Mouse (Mus musculus) CH12.LX (cell line): ENCODE measurements around the gene Tbx15. TPM values are rescaled to one million over a fixed set of nuclear protein-coding genes. Genes with fewer than 3 reads are reported as not detected.

Experiments
- DNase-seq: peaks from one replicate; pipeline ENCODE4 v3.0.0-alpha.2; 2013; ENCODE audit errors: extremely low read depth
- H3K27ac ChIP-seq: 2 replicates; pipeline ENCODE4 v1.5.1; 2012; ENCODE audit warnings: low read depth, mild to moderate bottlenecking, control low read depth, moderate library complexity; ENCODE audit not compliant: insufficient read depth
- H3K27me3 ChIP-seq: replicated peaks from 2 replicates; pipeline ENCODE3; 2012; ENCODE audit warnings: inconsistent platforms
- H3K36me3 ChIP-seq, 2 experiments: replicated peaks in 1 of 2; 2 replicates each; pipeline versions ENCODE3 to v1.6.1; 2012; ENCODE audit warnings: inconsistent platforms in 1 of 2, low read length in 1 of 2, mild to moderate bottlenecking in 1 of 2, mixed read lengths in 1 of 2, moderate library complexity in 1 of 2; ENCODE audit not compliant: control insufficient read depth in 1 of 2, insufficient read depth in 1 of 2
- H3K4me1 ChIP-seq, 2 experiments: 2 replicates each; pipeline ENCODE4 v1.6.1; 2012; ENCODE audit warnings: inconsistent platforms in 1 of 2, moderate library complexity in 1 of 2; ENCODE audit not compliant: insufficient read depth in 2 of 2, control insufficient read depth in 1 of 2
- H3K4me2 ChIP-seq: 2 replicates; pipeline ENCODE4 v1.6.1; 2012; ENCODE audit warnings: low read depth, mild to moderate bottlenecking, control low read depth; ENCODE audit not compliant: poor library complexity, insufficient read depth, severe bottlenecking
- H3K4me3 ChIP-seq, 3 experiments: fragments of 150-350 bp in 1 of 3; sonication (generic) in 1 of 3; replicated peaks in 1 of 3; 2 replicates each; pipeline versions ENCODE3 to v1.5.1; 2011 to 2012; ENCODE audit warnings: low read depth in 2 of 3, low read length in 2 of 3, mild to moderate bottlenecking in 2 of 3, moderate library complexity in 2 of 3, control low read depth in 1 of 3, improper control_type of control experiment in 1 of 3, inconsistent platforms in 1 of 3, mixed read lengths in 1 of 3; ENCODE audit not compliant: poor library complexity in 1 of 3
- H3K79me2 ChIP-seq: replicated peaks from 2 replicates; pipeline ENCODE4 v1.6.1; 2012; ENCODE audit warnings: mild to moderate bottlenecking, moderate library complexity; ENCODE audit not compliant: control insufficient read depth, poor library complexity, insufficient read depth, severe bottlenecking; ENCODE audit errors: extremely low read depth
- H3K9ac ChIP-seq: 2 replicates; pipeline ENCODE4 v1.6.1; 2012; ENCODE audit warnings: low read depth, mild to moderate bottlenecking, control low read depth, moderate library complexity; ENCODE audit not compliant: insufficient read depth
- H3K9me3 ChIP-seq: replicated peaks from 2 replicates; pipeline ENCODE3; 2012; ENCODE audit warnings: low read length, inconsistent platforms, mixed read lengths
- BHLHE40 ChIP-seq: IDR thresholded peaks from 2 replicates; pipeline ENCODE4 v1.6.1; 2011; ENCODE audit warnings: mild to moderate bottlenecking, low read depth, low read length, improper control_type of control experiment
- CHD1 ChIP-seq: IDR thresholded peaks from 2 replicates; pipeline ENCODE4 v1.6.1; 2012; ENCODE audit warnings: low read depth, low read length, improper control_type of control experiment, inconsistent platforms
- CTCF ChIP-seq, 2 experiments: IDR thresholded peaks in 1 of 2; conservative IDR thresholded peaks in 1 of 2; 2 replicates each; pipeline ENCODE4 v1.5.1; 2011 to 2012; ENCODE audit warnings: low read depth in 2 of 2, low read length in 2 of 2, improper control_type of control experiment in 1 of 2, inconsistent platforms in 1 of 2, mild to moderate bottlenecking in 1 of 2, moderate library complexity in 1 of 2
- ELF1 ChIP-seq: IDR thresholded peaks from 2 replicates; pipeline ENCODE4 v1.6.1; 2014; ENCODE audit warnings: low read depth, mild to moderate bottlenecking, inconsistent platforms, low read length, improper control_type of control experiment
- EP300 ChIP-seq: IDR thresholded peaks from 2 replicates; pipeline ENCODE4 v1.6.1; 2011; ENCODE audit warnings: low read length, improper control_type of control experiment
- HCFC1 ChIP-seq: IDR thresholded peaks from 2 replicates; pipeline ENCODE4 v1.6.1; 2012; ENCODE audit warnings: low read depth, mild to moderate bottlenecking, inconsistent platforms, low read length, improper control_type of control experiment
- IRF4 ChIP-seq: IDR thresholded peaks from 2 replicates; pipeline ENCODE4 v1.6.1; 2014; ENCODE audit warnings: low read depth, mild to moderate bottlenecking, inconsistent platforms, low read length, improper control_type of control experiment
- KAT2A ChIP-seq: IDR thresholded peaks from 2 replicates; pipeline ENCODE4 v1.6.1; 2012; ENCODE audit warnings: low read length, improper control_type of control experiment, inconsistent platforms; ENCODE audit not compliant: insufficient replicate concordance
- MAFK ChIP-seq: IDR thresholded peaks from 2 replicates; pipeline ENCODE4 v1.6.1; 2011; ENCODE audit warnings: low read length, improper control_type of control experiment; ENCODE audit not compliant: insufficient replicate concordance
- MAX ChIP-seq: IDR thresholded peaks from 2 replicates; pipeline ENCODE4 v1.6.1; 2011; ENCODE audit warnings: low read length, improper control_type of control experiment
- MEF2A ChIP-seq: IDR thresholded peaks from 2 replicates; pipeline ENCODE4 v1.6.1; 2014; ENCODE audit warnings: low read depth, mild to moderate bottlenecking, inconsistent platforms, low read length, improper control_type of control experiment, borderline replicate concordance
- MYC ChIP-seq: IDR thresholded peaks from 2 replicates; pipeline ENCODE4 v1.6.1; 2011; ENCODE audit warnings: low read depth, mild to moderate bottlenecking, improper control_type of control experiment, low read length
- NRF1 ChIP-seq: IDR thresholded peaks from 2 replicates; pipeline ENCODE4 v1.6.1; 2014; ENCODE audit warnings: low read depth, mild to moderate bottlenecking, inconsistent platforms, low read length, improper control_type of control experiment, moderate library complexity
- POLR2AphosphoS2 ChIP-seq: IDR thresholded peaks from 2 replicates; pipeline ENCODE4 v1.6.1; 2011; ENCODE audit warnings: low read depth, low read length, improper control_type of control experiment
- UBTF ChIP-seq: IDR thresholded peaks from 2 replicates; pipeline ENCODE4 v1.6.1; 2012; ENCODE audit warnings: low read depth, mild to moderate bottlenecking, inconsistent platforms, low read length, improper control_type of control experiment, moderate library complexity
- ZMIZ1 ChIP-seq: IDR thresholded peaks from 2 replicates; pipeline ENCODE4 v1.6.1; 2012; ENCODE audit warnings: low read depth, mild to moderate bottlenecking, inconsistent platforms, low read length, improper control_type of control experiment
- ZNF384 ChIP-seq: IDR thresholded peaks from 2 replicates; pipeline ENCODE4 v1.6.1; 2012; ENCODE audit warnings: low read depth, low read length, improper control_type of control experiment, inconsistent platforms
- dilution Hi-C: fragments of 300-500 bp; cut with MboI; formaldehyde crosslinking; loops from 2 replicates; pipeline ENCODE4 v1.14.3; 2020; ENCODE audit warnings: low sequenced_read_pairs; ENCODE audit not compliant: extremely low pct_unique_long_range_greater_than_20kb, extremely low pct_ligation_motif_present
- in situ Hi-C: fragments of 300-500 bp; cut with MboI; formaldehyde crosslinking; loops from 3 replicates; pipeline ENCODE4 v1.14.3; 2019; ENCODE audit warnings: low sequenced_read_pairs, low pct_ligation_motif_present, low pct_unique_long_range_greater_than_20kb, mixed read lengths
- polyA plus RNA-seq: library from polyadenylated mRNA; unstranded; fragments of >175 nt; gene quantifications from 2 replicates; pipeline ENCODE4 v1.2.1, GENCODE M21; 2012; ENCODE audit warnings: low read depth; ENCODE audit not compliant: insufficient read length
- total RNA-seq, 2 experiments: library from RNA; depleted of rRNA; stranded (reverse); fragments of 300-350 nt in 1 of 2; fragments of >200 nt in 1 of 2; gene quantifications; 2 replicates each; pipeline ENCODE4 v1.2.3; 2012 to 2014

Tbx15 gene
- total and polyA plus RNA-seq, 3 experiments = 1.4 to 2.1 (median 1.8) TPM

GRCm38 (mm10) chr3:99379616-99380250 lies 139.6 kb downstream of the Tbx15 start:
- H3K9me3 ChIP-seq = no peaks in the 10 kb centered on the region
- no peak overlapping the region for H3K9ac ChIP-seq
- H3K4me2 ChIP-seq = no peak overlapping the region
- H3K36me3 ChIP-seq = no peaks in the 10 kb centered on the region
- TF ChIP-seq MAFK (no peak), IRF4 (no peak), NRF1 (no peak), ZMIZ1 (no peak), HCFC1 (no peak), CTCF (conservative IDR thresholded peaks at IDR 0.05 in 1 of 2, IDR thresholded peaks at IDR 0.05 in 1 of 2; ENCODE audit: low read depth in 2 of 2, low read length in 2 of 2) (no peak), BHLHE40 (no peak)
- TF ChIP-seq, all 38 proteins: peak for 0
- H3K27ac ChIP-seq = no peak overlapping the region
- dilution Hi-C loops = no loop called here
- no peaks in the 10 kb centered on the region for H3K79me2 ChIP-seq
- H3K27me3 ChIP-seq = no peaks in the 10 kb centered on the region
- H3K4me1 ChIP-seq = no peaks in the 10 kb centered on the region
- no peak overlapping the region for H3K4me3 ChIP-seq
- no peak for DNase-seq
- in situ Hi-C loops = no loop called here

GRCm38 (mm10) chr3:99387127-99387526 lies 146.9 kb downstream of the Tbx15 start:
- Histone ChIP-seq H3K9me3 (no peaks in the 10 kb centered on the region), H3K4me3 (no peak overlapping the region), H3K4me1 (no peaks in the 10 kb centered on the region), H3K36me3 (no peaks in the 10 kb centered on the region), H3K4me2 (no peak overlapping the region), H3K9ac (no peak overlapping the region), H3K27me3 (no peaks in the 10 kb centered on the region), H3K79me2 (no peaks in the 10 kb centered on the region), H3K27ac (no peak overlapping the region)
- TF ChIP-seq ELF1 (no peak), MAX (no peak), UBTF (no peak), EP300 (no peak), KAT2A (no peak), MYC (no peak), CHD1 (no peak), POLR2AphosphoS2 (no peak), MEF2A (no peak), IRF4 (no peak), ZNF384 (no peak)
- in situ Hi-C loops = no loop called here
- dilution Hi-C loops = no loop called here
- no peak for DNase-seq

Other genes with a start within 250 kb of the Tbx15 start
- gene Wars2, start 99.3 kb upstream of the Tbx15 start, total RNA-seq (2012; rRNA removed) = 7.2 and 8.6 TPM in 2 replicates
- gene Wars2, start 99.3 kb upstream of the Tbx15 start, total RNA-seq (2014; rRNA removed) = 9.9 and 10.2 TPM in 2 replicates
- gene Wars2, start 99.3 kb upstream of the Tbx15 start, polyA plus RNA-seq = 5.4 and 7.1 TPM in 2 replicates